Mouse (Mus musculus): ENCODE data around the gene Itgb1bp2.

Itgb1bp2 gene

DNA sequence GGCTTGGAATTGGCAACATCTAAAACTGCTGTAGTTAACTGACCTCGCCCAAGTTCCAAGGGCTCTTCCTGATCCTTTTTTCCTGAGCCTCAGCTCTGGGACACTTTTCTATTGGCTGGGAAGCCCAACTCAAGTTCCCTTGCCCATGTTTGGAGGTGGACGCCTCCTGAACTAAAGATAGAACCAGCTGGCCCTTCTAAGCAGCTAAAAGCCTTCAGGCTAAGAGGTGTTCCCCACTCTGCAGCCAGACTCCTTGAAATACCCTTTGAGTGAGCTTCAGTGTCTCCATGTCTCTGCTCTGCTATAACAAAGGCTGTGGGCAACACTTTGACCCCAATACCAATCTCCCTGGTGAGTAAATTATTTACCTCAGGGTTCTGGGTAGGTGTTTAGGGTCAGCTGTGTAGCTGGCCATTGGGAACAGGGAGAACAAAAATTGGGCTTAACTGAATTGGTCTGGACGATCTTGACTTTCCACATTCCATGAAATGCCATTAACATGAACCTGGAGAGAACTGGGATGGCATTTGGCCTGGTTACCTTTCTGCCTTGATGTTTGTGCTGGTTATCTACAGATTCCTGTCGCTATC, at the start of gene Itgb1bp2:
TSS of gene Itgb1bp2 (plus strand) at position 203 of the 590 bp plus-strand sequence.
- DNase-seq (ENCODE audit: low read depth): no peak

- DNase-seq (ENCODE audit: low read depth): peak; percentile 30
These were observed 29.8 kb upstream of the Itgb1bp2 start for GRCm38 (mm10) chrX:101418946-101419724.

GRCm38 (mm10) chrX:101419725-101420699, 28.9 kb upstream of the Itgb1bp2 start:
- peak; percentile 83 for DNase-seq (ENCODE audit: low read depth)

GRCm38 (mm10) chrX:101420700-101421095, 28.2 kb upstream of the Itgb1bp2 start, which contains the start of gene Zmym3:
Zmym3 (minus strand) TSS chrX:101420849.
- DNase-seq (ENCODE audit: low read depth): no peak

GRCm38 (mm10) chrX:101423462-101423861, 25.4 kb upstream of the Itgb1bp2 start:
- no peak for DNase-seq (ENCODE audit: low read depth)

DNA sequence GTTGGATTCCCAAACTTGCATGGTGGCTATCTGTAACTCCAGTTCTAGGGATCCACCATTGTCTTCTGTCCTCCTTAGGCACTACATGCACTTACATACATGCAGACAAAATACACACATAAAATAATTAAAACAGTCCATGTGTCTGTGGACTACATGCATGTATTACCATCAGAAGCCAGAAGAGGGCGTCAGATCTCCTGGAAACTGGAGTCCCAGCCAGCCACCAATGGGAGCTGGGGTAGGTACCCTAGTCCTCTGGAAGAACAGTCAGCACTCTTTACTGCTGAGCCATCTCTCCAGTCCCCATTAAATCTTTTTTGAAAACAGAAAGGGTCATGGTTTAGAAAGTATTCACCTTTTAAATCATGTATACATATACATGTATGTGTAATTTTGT, 21.1 kb upstream of the Itgb1bp2 start:
- peak; percentile 66 for DNase-seq (ENCODE audit: low read depth)

DNA sequence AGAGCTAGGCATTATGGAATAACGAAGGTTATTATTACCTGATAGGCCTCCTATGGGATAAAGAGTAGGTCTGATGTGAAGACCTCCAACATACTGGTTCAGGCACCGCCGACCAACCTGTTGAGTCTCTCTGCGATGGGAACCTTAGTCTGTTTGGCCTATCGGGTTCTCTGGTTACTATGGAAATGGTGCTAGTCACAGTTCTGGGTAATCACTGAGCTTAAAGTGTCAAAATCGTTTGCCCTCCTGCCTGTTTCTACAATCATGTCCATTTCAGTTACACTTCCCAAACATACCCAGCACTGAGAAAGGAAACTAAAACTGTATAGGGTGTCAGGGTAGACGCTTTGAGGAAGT, 20.1 kb upstream of the Itgb1bp2 start:
- DNase-seq (ENCODE audit: low read depth): no peak

- DNase-seq (ENCODE audit: low read depth): peak; percentile 95
These were observed 19.5 kb upstream of the Itgb1bp2 start, which contains the start of gene Nono for GRCm38 (mm10) chrX:101429142-101429949. Nono (plus strand) TSS chrX:101429318.

DNA sequence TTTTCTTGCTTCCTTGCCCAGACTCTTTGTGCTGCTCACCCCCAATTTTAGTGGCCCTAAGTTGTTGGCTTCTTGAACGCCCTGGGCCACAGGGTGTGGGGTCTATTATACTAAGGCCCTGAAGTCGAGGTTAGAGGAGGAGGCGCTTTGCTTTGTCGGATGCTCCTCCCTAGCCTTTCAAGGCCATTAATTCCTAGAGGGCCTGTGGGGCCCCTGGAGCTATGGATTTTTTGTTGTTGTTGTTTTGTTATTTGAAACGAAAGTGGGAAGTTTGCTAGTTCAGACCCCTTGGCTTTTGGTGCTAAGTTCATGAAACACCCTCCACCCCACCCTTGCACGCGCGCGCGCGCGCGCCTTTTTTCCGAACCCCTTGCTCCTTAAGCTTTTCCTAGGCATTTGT, 18.9 kb upstream of the Itgb1bp2 start:
- no peak for DNase-seq (ENCODE audit: low read depth)

- DNase-seq (ENCODE audit: low read depth): no peak
These were observed 2.3 kb downstream of the Itgb1bp2 start for GRCm38 (mm10) chrX:101451147-101451546.

DNA sequence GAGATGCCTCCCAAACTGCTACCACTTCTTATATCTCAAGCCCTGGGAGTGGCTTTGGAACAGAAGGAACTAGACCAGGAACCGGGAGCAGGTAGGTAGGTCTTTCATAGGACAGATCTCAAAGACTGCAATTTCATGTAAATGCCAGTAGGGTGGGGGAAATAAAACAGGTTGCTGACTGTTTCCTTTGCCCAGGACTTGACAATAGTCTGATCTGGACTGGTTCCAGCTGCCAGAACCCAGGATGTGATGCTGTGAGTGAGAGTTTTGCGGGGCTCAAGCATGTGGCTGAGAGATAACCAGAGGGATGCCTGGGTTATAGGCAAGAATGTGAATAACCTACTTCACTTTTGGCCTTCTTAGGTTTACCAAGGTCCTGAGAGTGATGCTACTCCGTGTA, 2.7 kb downstream of the Itgb1bp2 start:
- no peak for DNase-seq (ENCODE audit: low read depth)

GRCm38 (mm10) chrX:101472202-101472601, 23.3 kb downstream of the Itgb1bp2 start:
- DNase-seq (ENCODE audit: low read depth): no peak

DNA sequence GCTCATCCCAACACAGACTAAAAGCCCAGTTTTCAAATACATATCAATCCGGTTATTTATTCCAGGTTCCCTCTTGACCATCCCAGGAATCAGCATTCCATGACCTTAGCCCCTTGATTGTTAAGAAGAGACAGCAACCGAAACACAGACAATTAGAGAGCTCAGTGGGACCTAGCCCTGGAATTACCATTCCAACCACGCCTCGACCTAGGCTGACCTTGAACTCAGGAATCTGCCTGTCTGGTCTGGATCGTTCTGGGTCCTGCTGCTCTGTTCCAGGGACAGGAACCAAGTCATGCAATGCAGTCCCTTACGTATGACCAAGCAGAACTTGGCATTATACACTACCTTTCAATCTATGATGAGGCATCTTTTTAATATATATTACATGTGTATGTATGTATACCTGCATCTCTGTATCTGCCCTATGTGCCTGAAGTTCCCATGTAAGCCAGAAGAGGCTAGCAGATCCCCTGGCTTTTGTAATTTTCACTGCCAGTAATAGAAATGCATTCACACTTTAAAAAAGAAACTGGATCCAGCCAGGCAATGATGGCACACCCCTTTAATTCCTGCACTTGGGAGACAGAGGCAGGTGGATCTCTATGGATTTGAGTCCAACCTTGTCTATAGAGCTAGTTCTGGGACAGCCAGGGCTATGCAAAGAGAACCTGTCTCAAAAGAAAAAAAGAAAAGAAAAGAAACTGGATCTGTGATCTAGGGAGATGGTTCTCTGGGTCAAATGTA, 32.9 kb downstream of the Itgb1bp2 start:
- no peak for DNase-seq (ENCODE audit: low read depth)

- peak; percentile 70 for DNase-seq (ENCODE audit: low read depth)
These were observed 37.7 kb downstream of the Itgb1bp2 start for GRCm38 (mm10) chrX:101486487-101487152.

All from naive thymus-derived CD4-positive, alpha-beta T cell, adult 2 months (primary cell).